Mouse (Mus musculus) embryo, embryonic 11.5 days (tissue): ENCODE measurements around the gene Ap5s1.

ENCODE experiments used
- DNase-seq: peaks from one replicate; pipeline ENCODE4 v3.0.0-alpha.2; 2012; ENCODE audit warnings: low read depth, low spot score

The Ap5s1 gene

DNA sequence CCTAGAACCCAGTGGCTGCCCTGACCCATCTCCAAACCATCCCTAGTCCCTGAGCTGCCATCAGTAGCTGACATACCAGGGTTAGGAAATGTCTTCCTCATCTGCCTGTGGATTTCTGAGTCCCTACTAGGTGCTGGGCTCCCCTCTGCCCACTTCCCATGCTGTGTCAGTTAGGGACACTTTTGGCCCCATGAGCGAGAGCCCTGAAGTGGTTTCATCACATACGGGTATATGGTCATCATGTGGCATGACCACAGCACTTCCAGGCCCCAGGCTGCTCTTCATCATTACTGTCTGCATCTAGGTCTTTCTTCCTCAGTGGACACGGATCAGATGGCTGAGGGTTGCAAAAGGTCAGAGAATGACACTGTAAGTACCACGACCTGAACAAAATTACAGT, at the start of gene Ap5s1:
Ap5s1 (plus strand) TSS at position 301 of the 400 bp plus-strand sequence.
- DNase-seq: no peak

DNA sequence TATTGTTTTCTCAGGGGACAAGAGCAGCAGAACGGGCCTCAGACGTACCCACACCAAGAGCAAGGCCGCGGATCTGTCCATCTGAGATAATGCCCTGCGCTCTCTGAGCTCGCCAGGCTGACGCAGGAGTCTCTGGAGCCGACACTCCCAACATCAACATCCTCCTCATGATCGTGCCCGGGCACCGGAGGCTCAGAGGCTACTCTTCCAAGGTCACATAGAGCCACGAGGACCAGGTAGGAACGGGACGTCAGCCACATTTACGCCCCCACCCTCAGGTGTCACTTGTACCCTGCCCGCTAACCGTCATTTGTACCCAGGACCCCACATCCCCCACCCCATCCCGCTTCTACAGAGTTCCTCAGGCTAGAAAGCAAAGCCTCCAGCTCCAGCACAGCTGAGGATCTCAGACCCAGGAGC, 47.4 kb upstream of the Ap5s1 start:
- no peak for DNase-seq

DNA sequence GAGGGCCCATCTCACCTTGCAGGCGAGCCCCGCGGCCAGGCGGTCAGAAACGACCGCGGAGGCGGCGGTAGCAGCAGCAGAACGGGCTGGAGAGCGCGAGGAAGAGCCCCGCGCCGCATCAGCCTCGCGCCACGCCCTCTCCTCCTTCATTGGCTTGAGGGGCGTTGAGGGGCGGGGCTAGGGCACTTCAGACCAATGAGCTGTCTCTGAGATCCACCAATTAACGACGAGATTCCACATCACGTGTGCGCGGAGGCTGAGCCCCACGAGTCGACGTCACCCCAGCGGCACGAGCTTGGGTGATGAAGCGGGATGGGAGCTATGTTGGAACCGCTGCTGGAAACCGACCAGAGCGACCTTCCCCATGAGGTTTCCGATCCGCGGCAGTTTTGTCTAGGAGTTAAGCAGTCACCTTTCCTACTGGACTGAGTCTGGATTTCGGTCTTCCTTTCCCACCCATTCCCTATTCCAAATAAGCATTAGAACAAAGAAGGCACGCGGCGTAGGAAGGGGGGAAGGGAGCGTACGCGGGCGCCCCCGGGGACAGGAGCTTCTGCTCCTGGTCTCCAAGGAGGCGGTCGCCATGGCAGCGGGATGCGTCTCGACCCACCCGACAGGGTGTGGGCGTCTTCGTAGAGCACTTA, 46.8 kb upstream of the Ap5s1 start, which contains the start of gene 1700037H04Rik:
1700037H04Rik (minus strand) TSS at position 144 of the 644 bp plus-strand sequence.
- peak; percentile 99 for DNase-seq

DNA sequence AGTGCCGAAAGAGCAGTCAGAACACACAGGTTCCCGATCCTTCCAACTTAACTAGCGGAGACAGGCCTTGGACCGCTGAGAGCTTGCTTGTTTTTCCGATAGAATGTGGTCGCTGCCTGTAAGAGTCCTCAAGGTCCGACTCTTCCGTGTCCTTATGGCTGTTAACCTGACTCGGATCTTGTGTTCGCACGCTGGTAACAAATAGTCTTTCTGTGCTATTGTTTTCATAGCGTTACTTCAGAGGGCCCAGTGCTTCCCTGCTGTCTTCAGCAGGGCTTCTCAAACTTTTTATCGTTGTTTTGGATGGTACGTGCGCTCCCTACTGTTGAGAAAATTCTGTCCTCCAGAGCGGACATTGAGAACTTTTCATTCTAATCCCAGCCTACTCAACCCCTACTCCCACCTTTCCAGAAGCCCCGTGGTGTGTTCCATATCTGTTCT, 46.2 kb upstream of the Ap5s1 start:
- DNase-seq: no peak

DNA sequence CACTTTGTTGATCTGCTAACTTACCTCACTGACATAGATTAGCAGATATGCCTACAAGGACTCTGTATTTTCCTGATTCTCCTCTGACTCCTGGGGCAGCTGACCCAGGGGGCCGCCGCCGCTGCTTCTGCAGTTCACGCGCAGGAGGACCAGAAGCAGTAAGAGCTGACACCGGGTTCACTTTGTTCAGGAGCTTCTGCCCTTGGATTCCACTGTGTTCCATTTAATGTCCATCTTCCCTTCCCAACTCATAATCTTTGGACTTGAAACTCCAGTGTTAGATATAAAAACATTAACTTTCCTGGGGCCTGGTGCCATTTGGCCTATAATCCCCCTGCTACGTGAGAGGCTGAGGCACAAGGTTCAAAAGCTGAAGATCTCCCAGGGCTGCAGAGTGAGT, 43.0 kb upstream of the Ap5s1 start:
- no peak for DNase-seq

DNA sequence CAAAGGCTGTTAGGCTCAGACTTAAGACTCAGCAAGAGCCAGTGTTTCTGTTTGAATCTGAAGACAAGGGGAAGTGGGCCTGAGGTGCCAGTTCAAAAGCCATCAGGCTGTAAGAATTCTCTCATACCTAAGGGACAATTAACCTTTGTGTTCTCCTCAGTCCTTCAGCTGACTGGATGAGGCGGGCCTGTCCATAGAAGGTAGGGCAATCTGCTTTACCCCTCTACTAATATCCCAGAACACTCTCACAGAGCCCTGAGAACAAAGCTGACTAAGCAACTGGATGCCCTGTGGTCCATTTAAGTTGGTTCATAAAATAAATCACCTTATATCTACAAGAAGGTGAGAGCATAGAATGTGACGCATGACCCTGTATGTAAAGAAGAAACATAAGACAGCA, 40.7 kb upstream of the Ap5s1 start:
- no peak for DNase-seq

DNA sequence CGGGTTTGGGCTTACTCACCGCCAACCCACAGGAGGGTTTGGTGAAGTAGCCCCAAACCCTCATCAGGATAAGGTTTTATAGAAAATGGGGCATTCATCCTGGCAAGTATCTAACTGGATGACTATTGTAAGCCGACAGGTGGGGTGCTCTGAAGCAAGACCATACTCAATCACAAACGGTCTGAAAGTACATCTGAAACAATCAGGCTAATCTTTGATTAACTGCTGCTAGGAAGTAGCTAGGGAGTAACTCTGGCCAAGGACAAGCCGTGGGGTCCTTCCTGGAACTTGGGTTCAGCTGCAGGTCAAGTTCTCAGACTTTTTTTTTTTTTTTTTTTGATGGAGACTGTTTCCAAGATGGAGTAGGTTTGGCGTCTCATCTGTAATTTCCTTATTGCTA, 38.9 kb upstream of the Ap5s1 start:
- no peak for DNase-seq

DNA sequence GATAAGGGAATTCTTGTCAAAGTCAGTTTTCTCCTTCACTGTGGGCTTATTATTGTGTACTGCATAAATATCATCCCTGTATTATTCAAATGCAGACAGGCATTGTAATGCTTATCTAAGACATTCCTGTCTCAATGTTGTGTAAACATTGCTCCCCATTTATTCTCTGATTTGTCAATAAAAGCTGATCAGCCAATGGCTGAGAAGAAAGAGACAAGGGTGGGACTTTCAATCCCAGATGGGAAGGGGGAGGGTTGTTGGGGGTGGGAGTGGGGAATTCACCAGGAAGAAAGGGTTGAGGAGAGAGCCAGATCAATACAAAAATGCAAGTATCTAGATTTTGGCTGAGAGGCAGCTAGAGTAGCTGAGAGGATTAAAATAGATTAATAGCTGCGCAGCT, 38.0 kb upstream of the Ap5s1 start:
- no peak for DNase-seq

DNA sequence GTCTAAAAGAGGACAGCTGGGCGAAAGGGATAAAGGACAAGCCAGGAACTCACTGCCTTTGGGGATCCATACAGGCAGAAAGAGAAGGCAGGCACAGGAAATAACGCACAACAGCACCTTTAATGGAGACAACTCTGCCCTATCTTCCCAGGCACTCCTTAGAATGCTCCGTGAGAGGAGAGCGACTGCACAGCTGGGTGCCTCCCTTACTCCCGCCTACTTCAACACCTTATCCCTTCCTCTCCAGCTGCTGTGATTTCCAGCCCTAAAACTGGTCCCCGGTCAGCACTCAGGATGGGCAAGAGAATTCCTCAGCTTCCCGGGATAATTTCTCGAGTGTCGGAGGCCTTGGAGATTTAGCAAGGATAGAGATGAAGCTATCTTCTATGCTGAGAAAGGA, 35.9 kb upstream of the Ap5s1 start:
- DNase-seq: no peak

DNA sequence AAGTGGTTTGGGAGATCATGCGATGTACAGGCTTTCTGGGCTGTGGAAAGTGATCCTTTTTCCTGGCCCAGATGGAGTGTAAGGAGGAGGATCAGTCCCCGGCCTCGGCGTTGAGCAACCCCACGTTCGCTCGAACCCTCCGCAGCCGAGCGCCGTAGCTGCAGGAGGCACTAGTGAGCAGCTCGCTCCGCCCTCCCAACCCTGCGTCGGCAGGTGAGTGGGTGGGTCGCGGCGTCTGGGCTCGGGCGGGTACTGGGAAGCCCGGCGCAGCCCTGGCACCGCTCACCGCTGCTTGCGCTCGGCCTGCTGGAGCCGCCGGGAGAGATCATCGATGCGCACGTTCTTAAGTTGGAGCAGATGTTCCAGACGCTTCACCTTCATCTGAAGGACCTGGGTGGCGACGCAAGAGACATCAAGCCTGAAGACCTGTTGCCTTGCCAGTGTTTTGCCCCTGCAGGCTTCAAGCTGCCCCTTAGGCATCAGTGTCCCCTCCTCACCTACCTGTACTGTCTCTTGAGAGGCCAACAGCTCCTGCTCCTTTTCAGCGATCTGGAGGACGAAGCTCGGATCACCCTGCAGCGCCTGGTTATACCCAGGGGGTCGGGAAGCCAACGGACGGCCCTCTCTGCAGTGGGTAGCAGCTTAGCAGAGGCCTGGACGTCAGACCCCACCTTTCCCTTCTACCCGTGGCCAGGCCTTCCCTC, 35.3 kb upstream of the Ap5s1 start:
- no peak for DNase-seq

DNA sequence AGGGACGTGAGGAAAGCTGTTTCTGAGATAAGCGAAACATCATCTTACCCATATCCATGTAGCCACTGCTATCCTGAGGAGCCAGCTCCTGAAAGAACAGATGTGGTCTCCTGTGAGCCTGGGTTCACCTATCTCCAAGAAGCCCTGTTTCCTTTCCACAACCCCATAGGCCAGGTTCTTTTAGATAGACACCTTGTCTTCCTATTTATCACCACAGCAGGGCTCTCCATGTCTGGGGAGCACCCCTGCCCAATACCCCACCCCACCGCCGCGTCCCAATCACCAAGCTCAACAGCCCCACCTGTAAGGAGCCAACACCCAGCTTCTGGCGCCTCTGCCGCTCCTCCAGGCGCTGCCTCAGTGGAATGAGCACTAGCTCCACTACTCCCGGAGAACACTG, 34.6 kb upstream of the Ap5s1 start:
- no peak for DNase-seq

DNA sequence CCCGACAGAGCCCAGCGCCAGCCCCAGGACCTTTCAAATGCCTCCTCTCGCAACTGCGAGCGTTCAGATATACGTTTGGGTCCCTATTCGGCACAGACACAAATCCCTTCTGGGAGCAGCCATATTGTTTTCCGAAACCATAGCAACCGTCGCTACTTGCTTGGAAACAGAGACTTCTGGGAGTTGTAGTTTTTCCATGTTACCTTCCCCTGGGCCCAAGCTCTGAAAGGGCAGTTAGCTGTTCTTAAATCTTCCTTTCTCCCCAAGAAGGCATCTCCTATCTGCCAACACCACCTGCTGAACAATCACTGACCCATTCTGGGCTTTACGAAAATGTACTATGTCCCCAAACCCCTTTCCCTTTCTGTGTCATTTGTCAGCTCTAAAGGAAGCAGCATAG, 32.2 kb upstream of the Ap5s1 start:
- peak; percentile 67 for DNase-seq

DNA sequence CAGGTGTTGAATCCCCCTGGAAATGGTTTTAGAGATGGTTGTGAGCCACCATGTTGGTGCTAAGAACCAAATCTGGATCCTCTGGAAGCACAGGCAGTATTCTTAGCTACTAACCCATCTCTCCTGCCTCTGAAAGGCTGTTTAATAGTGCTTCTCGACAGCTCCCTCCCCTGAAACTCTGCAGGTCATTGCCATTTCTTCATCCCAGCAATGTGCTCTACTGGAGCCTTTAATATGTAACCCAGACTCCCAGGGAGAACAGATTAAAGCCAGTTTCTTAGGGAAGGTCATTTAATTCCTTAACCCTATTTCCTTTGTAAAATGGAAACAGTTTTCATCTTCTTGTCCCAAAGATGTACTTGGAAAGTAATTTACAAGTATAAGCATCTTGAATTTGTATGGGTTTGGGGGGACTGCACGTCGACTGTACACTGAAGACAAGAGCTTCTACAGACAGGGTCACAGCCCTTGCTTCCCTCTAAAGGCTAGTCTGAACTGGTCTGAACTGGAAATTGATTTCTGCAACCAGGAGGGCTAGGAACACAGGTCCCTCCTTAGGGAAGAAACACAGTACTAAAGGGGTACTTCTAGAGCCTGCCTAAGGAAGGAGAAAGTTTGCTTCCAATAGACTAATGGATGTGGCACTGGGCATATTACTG, 31.5 kb upstream of the Ap5s1 start:
- no peak for DNase-seq

DNA sequence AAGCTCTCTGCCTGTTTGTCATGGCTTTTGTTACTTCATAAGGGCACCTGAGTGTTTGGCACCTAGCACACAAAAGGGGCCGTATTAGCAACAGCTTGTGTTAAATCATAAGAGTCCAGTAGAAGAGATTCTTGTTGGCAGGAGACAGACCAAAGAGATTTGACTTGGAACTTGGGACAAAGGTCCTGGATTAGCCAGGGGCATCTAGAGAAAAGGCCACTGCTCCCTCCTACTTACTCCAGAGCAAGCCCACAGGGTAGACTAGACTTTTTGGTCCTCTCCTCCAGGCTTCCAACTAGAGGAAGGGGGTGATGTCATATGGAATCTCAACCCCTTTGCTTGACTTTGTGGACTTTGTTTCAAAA, 31.0 kb upstream of the Ap5s1 start:
- no peak for DNase-seq

DNA sequence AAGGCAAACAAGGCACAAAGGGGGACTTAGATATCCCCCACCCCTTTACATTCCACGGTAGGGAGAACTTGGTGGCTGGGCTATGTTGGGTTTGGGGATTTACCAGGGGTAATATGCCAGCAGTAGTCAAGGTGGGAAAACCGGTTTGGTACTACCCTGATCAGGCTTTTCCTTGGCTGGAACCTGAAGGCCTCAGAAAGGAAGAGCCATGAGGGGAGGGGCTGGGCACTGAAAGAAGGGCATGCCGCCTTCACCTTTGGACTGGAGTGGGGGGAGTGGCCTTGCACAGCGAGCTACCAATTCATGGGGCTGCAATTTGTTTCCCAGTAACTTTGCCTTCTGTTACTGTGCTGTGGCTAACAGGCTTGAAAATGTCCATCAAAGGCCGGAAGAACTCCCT, 30.4 kb upstream of the Ap5s1 start:
- DNase-seq: no peak

DNA sequence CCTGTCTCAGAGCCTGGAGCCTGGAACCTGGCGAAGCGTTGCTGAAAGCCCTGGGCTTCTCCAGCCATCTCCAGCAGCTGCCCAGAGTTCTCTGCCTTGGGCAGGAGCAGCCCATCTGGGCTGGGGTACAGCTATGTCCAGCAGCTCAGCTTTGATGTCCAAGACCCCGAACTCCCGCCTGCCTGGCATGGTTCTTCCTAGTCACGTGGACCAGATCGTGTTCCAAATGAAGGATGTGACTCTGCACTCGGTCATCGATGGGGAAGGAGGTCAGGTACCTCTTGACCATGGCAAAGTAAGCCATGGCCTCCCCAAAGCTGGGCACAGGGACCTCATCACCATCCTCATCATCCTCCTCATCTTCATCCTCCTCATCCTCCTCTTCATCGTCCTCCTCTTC, 28.9 kb upstream of the Ap5s1 start:
- no peak for DNase-seq

DNA sequence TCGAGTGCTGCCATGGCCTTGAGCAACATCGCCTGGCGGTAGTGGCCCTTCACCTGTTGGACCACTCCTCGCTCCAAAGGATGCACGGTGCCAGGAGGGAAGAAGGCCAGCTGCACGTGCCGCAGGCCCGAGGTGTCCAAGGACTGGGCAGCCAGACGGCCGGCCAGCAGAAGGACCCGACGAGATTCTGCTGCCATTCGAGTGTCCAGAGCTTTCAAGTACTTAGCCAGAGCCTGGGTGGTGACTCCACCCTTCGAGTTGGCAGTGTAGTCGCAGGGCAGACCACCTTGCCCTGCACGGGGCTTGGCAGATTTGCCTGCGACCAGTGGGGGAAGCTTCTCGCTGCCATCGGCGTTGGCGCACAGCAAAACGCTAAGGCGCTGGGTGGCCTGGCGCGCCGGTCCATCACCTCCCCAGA, 28.0 kb upstream of the Ap5s1 start:
- no peak for DNase-seq

DNA sequence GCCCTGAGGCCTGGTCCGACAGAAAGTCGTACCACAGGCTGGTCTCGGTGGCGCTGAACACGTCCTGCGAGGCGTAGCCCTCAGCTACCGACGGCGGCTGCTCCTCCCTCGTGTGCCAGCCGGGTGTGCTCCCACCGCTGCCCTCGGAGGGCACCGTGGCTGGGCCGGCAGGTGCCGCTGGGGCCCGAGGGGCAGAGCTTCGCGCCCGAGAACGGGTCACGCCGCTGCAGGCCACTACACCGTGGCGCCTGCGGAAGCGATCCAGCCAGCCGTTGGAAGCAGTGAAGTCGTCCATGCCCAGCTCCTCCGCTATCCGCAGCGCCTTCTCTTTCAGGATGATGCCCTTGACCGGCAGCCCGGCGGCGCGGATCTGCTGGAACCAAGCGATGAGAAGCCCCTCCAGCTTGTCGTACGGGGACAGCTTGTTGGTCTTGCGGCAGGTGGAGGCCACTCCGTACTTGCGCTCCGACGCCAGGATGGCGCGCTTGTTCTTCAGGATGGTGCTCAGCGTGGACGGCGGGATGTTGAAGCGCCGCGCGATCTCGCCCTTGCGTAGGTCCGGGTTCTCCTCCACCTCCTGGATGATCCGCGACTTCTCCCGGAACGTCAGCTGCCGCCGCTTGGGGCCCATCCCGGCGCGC, 27.5 kb upstream of the Ap5s1 start:
- DNase-seq: no peak

DNA sequence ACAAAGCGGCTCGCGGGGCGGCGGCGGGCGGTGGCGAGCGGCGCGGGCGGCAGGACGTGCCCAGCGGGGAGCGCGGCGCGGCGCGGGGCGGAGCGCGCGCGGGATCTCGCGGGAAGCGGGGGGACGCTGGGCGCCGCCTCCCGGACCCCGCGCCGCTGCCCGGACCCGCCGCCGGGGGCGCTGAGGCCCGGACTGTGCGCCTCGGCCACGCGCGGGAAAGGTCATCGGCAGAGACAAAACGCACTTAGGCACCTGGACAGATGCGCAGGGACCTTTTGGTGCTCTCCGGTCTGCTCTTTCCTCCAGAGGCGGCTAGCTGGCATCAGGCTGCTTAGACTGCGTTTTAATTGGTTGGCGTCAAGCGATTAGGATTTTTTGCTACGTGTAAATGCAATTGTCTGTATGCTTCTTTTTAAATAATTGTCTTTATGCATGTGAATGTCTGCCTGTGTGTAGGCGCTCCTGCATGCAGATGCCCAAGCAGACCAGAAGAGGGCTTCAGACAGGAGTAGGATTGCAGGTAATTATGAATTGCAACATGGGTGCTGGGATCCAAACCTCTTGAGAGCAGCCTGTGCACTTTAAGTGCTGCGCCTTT, 26.8 kb upstream of the Ap5s1 start, which contains the start of gene Cenpb:
Cenpb (minus strand) TSS at position 78 of the 598 bp plus-strand sequence.
- DNase-seq: peak; percentile 73

DNA sequence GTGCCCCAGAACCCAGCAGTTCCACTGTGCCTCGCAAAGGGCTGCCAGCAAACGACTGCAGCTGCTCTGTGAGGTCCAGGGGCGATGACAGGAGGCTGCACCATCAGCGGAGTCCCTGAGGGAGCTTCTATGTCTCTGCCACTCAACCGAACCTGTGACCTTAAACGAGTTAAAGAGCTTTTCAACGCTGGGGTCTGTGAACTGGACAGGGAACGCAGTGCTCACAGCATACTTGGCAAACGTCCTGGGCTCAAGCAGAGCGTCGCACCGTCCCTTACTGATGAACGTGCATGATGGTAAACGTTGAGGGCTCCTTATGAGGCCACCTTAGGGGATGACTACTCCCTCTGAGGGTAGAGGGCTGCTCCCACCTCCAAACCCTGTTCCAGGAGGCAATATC, 20.5 kb upstream of the Ap5s1 start:
- DNase-seq: no peak

DNA sequence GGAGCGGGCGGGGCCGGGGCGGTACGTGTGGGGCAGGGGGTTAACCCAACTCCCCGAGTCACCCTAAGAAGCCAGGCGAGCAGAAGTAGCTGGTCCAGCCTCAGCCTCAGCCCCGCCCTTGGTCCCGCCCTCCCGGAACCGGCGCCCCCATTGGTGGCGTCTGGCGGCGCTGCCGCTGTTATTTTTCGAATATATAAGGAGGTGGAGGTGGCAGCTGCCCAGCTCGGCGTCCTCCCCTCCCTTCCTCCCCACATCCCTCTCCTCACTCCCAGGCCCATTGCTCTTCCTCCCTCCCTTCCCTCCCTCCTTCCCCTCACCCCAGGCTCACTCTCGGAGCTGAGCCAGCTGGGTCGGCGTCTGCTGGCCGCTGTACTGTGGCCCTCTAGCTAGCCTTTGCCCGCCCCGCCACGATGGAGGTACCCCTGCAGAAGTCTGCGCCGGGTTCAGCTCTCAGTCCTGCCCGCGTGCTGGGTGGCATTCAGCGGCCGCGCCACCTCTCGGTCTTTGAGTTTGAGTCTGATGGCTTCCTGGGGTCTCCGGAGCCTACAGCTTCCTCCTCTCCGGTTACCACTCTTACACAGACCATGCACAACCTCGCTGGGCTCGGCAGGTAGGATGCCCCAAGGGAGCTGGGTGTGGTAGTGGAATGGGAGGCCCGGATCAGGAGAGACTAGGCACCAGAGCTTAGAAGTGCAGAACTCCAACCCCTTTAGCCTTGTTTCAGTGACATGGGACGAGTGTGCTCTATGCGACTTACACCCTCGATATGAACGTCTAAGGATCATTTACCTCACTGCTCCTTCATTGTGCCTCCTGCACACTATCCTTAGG, 19.9 kb upstream of the Ap5s1 start, which contains the start of the genes Cdc25b and Spef1:
Cdc25b (plus strand) TSS at position 179 of the 831 bp plus-strand sequence.
Spef1 (minus strand) TSS at position 512 of the 831 bp plus-strand sequence.
- peak; percentile 71 for DNase-seq
